Mouse (Mus musculus): ENCODE data around the gene Rybp. TPM values are rescaled to one million over a fixed set of nuclear protein-coding genes. Genes with fewer than 3 reads are reported as not detected.

The Rybp gene
- polyA plus RNA-seq, 1 experiment: 0.28 TPM

DNA sequence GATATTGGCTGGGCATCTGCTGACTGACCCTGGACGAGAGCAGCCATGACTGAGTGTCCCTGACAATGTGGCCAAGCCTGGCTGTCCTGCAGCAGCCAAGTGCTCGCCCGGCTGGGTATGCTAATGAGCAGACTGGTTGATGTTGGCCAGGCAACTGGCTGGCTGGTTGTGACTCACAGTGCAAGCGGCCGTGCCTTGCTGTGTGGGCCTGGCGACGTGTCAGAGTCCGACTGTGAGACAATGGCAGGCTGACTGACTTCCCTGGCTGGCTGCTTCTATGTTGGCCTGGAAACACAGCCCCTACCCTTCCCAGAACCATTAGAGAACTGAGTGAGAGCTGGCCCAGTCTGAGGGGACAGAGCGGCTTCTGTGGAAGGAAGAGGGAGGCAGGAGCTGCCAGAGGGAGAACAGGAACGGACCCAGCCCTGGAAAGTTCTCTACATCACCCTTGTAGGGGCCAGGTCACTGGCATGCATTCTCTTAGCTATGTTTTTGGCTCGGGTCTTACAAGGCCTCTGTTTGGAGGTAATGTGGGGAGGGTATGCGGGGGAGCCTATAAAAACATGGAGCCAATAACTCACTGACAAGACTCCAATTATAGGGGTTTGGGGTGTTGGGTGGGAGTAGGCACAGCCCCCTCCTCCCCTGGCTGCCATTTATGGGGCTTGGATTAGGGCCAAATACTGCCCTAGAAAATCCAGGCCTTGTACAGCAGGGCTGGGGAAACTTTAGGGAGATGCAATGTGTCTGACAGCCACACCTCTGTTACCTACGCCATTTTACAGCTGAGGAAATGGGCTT lies 68.5 kb downstream of the Rybp start:
- H3K36me3 ChIP-seq (ENCODE audit: control insufficient read depth): no peaks in the 10 kb centered on the region
- TF ChIP-seq GATA1 (IDR thresholded peaks at IDR 0.05; ENCODE audit: low read length): no peak
- TF ChIP-seq TAL1 (IDR thresholded peaks at IDR 0.05; ENCODE audit: low read length): no peak; the same call in 2 of the 3 replicates
- no peaks in the 10 kb centered on the region for H3K9me3 ChIP-seq (ENCODE audit: control insufficient read depth, low read length)
- H3K4me1 ChIP-seq (ENCODE audit: control insufficient read depth): no peaks in the 10 kb centered on the region
- H3K27me3 ChIP-seq (ENCODE audit: control insufficient read depth): no peaks in the 10 kb centered on the region
- H3K4me3 ChIP-seq (replicated peaks): no peak overlapping the region

DNA sequence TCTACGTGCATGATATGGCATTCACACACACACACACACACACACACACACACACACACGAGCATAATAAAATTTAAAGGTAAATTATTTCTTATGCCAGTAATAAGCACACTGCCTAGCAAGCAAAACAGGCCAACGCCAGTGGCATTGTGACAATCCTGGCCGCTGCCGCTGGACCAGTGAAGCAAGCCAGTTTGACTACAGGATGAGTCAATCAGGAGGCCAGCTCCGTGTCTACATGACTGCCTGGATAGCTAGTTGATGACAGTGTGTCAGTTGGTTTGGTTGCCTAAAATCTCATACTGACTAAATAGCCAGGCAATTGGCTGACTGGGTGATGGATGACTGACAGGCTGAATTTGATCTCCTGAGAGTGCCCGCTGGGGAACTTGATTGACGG lies 69.8 kb downstream of the Rybp start:
- no peaks in the 10 kb centered on the region for H3K4me1 ChIP-seq (ENCODE audit: control insufficient read depth)
- H3K27me3 ChIP-seq (ENCODE audit: control insufficient read depth): no peaks in the 10 kb centered on the region; the same call in 1 of the 2 replicates
- no peak for TF ChIP-seq GATA1 (IDR thresholded peaks at IDR 0.05; ENCODE audit: low read length)
- H3K4me3 ChIP-seq (replicated peaks): no peak overlapping the region
- H3K36me3 ChIP-seq (ENCODE audit: control insufficient read depth): no peaks in the 10 kb centered on the region
- H3K9me3 ChIP-seq (ENCODE audit: control insufficient read depth, low read length): no peaks in the 10 kb centered on the region

DNA sequence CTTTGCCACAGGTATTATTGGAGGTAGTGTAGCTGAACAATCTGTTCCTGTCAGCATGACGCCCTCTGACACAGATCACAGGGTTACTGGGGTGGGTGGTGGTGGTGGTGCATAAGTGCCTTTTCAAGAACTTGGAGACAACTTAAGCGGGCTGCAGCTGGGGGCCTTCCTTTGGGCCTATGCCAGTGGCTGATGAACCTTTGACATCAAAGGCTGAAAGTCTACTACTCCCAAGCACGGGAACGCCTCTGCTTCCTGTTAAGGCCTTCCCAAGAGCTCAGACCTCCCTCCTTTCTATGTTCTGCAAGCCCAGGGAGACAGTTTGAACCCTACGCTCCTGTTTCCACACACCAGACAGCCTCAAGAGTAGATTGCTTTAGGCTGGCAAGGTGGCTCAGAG lies 70.3 kb downstream of the Rybp start:
- no peaks in the 10 kb centered on the region; the same call in 1 of the 2 replicates for H3K27me3 ChIP-seq (ENCODE audit: control insufficient read depth)
- H3K4me1 ChIP-seq (ENCODE audit: control insufficient read depth): no peaks in the 10 kb centered on the region
- TF ChIP-seq TAL1 (IDR thresholded peaks at IDR 0.05; ENCODE audit: low read length): no peak
- no peak for TF ChIP-seq GATA1 (IDR thresholded peaks at IDR 0.05; ENCODE audit: low read length)
- H3K9me3 ChIP-seq (ENCODE audit: control insufficient read depth, low read length): no peaks in the 10 kb centered on the region
- no peaks in the 10 kb centered on the region for H3K36me3 ChIP-seq (ENCODE audit: control insufficient read depth)
- H3K4me3 ChIP-seq (replicated peaks): no peak overlapping the region

DNA sequence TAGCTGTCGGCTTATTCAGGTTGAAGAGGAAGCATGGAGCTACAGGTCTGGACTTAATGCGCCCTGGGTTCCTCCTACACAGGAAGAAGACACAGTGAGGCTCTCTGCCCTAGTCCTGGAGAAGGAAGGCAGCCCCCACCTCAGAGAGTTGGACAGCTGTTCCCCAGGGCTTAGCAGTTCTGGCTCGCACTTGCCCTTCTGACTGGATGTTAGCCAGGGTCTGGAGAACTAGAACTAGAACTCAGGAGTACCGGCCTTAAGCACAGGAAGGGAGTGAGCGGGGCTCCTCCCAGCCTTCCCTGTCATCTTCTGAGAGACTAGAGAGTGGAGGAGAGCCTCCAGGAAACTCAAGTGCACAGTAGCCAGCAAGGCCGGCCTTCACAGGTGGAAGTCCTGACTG lies 71.5 kb downstream of the Rybp start:
- Histone ChIP-seq H3K9me3 (ENCODE audit: control insufficient read depth, low read length) (no peaks in the 10 kb centered on the region), H3K27me3 (ENCODE audit: control insufficient read depth) (no peaks in the 10 kb centered on the region; the same call in 1 of the 2 replicates), H3K4me1 (ENCODE audit: control insufficient read depth) (no peaks in the 10 kb centered on the region), H3K4me3 (replicated peaks) (no peak overlapping the region), H3K36me3 (ENCODE audit: control insufficient read depth) (no peaks in the 10 kb centered on the region)
- no peak for TF ChIP-seq GATA1 (IDR thresholded peaks at IDR 0.05; ENCODE audit: low read length)
- no peak for TF ChIP-seq TAL1 (IDR thresholded peaks at IDR 0.05; ENCODE audit: low read length)

DNA sequence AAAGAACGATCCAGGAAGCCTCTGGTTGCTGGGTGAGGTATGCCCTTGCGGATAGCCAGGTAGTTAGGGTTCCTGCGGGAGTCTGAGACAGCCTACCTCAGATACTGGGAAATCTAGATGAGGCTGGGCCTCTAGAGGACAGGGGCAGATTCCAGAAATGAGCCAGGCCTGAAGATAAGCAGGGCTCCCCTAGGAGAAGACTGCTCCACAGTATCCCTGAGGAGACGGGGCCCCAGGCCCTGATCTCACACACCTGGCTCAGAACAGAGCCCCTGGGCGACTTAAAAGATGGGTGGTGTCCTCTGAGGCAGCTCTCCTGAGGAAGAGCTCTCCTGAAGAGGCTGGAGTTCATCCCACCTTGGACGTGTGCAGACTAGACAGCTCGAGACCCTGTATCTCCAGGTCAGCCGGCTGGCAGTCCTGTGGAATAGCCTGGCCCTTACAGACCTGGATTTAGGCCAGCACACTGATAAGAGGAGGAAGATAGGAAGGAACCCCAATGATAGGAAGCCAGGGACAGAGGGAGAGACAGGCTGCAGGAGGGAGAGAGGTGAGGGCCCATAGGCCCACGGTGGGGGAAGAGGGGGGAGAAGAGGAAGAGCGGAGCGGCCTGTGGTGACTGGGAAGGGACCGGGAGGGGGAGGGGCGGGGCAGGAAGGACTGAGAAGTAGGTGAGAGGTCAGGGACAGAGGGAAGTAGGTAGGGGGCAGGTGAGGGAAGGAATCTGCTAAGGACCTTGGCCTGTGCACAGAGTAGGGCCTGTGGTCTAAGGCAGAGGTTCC lies 73.0 kb downstream of the Rybp start:
- Histone ChIP-seq H3K36me3 (ENCODE audit: control insufficient read depth) (no peaks in the 10 kb centered on the region), H3K27me3 (ENCODE audit: control insufficient read depth) (no peaks in the 10 kb centered on the region; the same call in 1 of the 2 replicates), H3K9me3 (ENCODE audit: control insufficient read depth, low read length) (no peaks in the 10 kb centered on the region), H3K4me3 (replicated peaks) (no peak overlapping the region), H3K4me1 (ENCODE audit: control insufficient read depth) (no peaks in the 10 kb centered on the region)
- TF ChIP-seq GATA1 (IDR thresholded peaks at IDR 0.05; ENCODE audit: low read length) (no peak), TAL1 (IDR thresholded peaks at IDR 0.05; ENCODE audit: low read length) (no peak)

DNA sequence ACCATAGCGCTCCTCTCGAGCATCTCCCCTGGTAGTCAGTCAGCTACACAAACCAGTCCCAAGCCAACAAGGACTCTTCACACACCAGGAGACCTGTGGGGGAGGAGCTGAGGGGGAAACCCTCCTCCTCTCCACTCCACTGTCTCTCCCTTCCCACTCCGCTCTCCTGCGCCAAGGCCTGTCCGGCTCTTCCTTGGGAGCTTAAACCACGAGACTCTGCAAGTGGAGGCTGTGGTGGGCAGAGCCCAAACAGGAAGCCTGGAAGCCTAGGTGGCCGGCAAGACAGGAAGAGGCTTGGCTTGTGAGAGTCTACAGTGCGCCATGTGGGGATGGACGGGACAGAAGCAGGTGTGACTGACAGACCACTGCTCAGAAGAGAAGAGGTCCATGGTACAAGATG lies 73.7 kb downstream of the Rybp start:
- TF ChIP-seq TAL1 (IDR thresholded peaks at IDR 0.05; ENCODE audit: low read length): no peak
- no peak for TF ChIP-seq GATA1 (IDR thresholded peaks at IDR 0.05; ENCODE audit: low read length)
- Histone ChIP-seq H3K4me3 (replicated peaks) (no peak overlapping the region), H3K9me3 (ENCODE audit: control insufficient read depth, low read length) (no peaks in the 10 kb centered on the region), H3K36me3 (ENCODE audit: control insufficient read depth) (no peaks in the 10 kb centered on the region), H3K4me1 (ENCODE audit: control insufficient read depth) (no peaks in the 10 kb centered on the region), H3K27me3 (ENCODE audit: control insufficient read depth) (peaks cover under 1% of the 10 kb centered on the region)

DNA sequence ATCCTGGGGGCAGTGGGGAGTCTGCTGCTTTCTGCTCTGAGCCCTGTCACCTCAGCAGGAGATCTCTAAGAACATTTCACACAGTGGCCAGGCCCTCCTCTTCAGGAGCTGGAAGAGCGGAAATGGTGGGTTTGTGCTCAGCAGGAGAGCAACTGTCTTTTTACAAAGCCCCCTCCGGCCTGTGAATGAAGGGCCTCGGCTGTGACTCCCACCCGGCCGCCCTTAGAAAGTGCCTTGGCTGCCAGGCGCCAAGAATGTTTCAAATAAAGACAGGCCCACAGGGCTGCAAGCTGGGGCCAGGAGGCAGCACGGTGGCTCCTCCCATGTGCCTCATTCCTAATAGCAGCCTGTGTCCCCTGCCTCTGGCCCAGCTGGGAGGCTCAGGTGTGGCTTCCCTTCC lies 74.5 kb downstream of the Rybp start:
- TF ChIP-seq GATA1 (IDR thresholded peaks at IDR 0.05; ENCODE audit: low read length): no peak
- no peak for TF ChIP-seq TAL1 (IDR thresholded peaks at IDR 0.05; ENCODE audit: low read length)
- no peak overlapping the region for H3K4me3 ChIP-seq (replicated peaks)
- peaks cover 6% of the 10 kb centered on the region for H3K27me3 ChIP-seq (ENCODE audit: control insufficient read depth)
- no peaks in the 10 kb centered on the region for H3K9me3 ChIP-seq (ENCODE audit: control insufficient read depth, low read length)
- no peaks in the 10 kb centered on the region for H3K36me3 ChIP-seq (ENCODE audit: control insufficient read depth)
- H3K4me1 ChIP-seq (ENCODE audit: control insufficient read depth): no peaks in the 10 kb centered on the region

DNA sequence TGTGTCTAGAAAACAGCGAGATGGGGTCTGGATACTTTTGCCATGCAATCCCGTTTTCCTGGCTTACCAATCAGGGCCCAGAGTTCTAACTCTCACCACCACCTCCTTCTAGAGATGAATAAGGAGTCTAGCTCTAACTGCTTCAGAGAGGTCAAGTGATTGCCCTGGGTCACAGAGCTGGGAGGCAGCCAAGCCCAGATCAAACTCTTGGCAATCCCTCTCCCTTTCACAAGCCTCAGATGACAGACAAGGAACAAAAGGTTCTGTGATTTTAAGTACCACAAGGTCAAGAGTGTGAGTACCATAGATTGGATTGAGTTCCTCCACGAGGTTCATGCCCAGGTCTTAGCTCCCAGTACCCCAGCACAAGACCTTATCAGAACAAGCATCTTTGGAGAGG lies 75.6 kb downstream of the Rybp start:
- Histone ChIP-seq H3K9me3 (ENCODE audit: control insufficient read depth, low read length) (no peaks in the 10 kb centered on the region), H3K4me1 (ENCODE audit: control insufficient read depth) (no peaks in the 10 kb centered on the region), H3K27me3 (ENCODE audit: control insufficient read depth) (peaks cover 16% of the 10 kb centered on the region), H3K4me3 (replicated peaks) (no peak overlapping the region), H3K36me3 (ENCODE audit: control insufficient read depth) (no peaks in the 10 kb centered on the region)
- TF ChIP-seq GATA1 (IDR thresholded peaks at IDR 0.05; ENCODE audit: low read length) (no peak), TAL1 (IDR thresholded peaks at IDR 0.05; ENCODE audit: low read length) (no peak)

DNA sequence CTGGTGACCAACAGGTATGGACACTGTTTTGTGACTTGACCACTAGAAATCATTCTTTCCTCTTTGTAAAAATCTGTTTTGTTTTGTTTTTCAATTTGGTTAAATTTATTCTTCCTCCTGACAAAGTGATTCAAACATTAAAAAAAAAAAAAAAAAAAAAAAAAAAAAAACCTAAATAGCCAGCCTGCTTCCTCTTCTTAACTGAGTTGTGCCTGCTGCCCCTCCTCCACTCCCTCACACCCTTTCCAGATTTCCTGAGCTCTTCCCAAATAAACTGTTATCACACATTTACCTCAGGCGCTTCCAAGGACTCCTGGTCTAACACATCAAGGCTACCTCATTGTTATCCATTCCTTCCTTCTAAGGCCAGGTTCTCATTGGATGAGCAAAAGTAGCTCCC lies 76.8 kb downstream of the Rybp start:
- Histone ChIP-seq H3K4me1 (ENCODE audit: control insufficient read depth) (no peaks in the 10 kb centered on the region), H3K36me3 (ENCODE audit: control insufficient read depth) (no peaks in the 10 kb centered on the region)
- TF ChIP-seq GATA1 (IDR thresholded peaks at IDR 0.05; ENCODE audit: low read length) (no peak), TAL1 (IDR thresholded peaks at IDR 0.05; ENCODE audit: low read length) (no peak)

More for the DNA sequence above, 76.8 kb downstream of the Rybp start:
- peaks cover 23% of the 10 kb centered on the region for H3K27me3 ChIP-seq (ENCODE audit: control insufficient read depth)
- H3K4me3 ChIP-seq (replicated peaks): no peak overlapping the region
- H3K9me3 ChIP-seq (ENCODE audit: control insufficient read depth, low read length): no peaks in the 10 kb centered on the region
